Mouse (Mus musculus) erythroblast, embryonic 14.5 days (primary cell): ENCODE data around the gene Snap91. TPM values are rescaled to one million over a fixed set of nuclear protein-coding genes. Genes with fewer than 3 reads are reported as not detected.

Experiments
- H3K27me3 ChIP-seq: 2 replicates; pipeline ENCODE4 v1.6.1; 2012; ENCODE audit warnings: inconsistent platforms; ENCODE audit not compliant: control insufficient read depth
- H3K36me3 ChIP-seq: 2 replicates; pipeline ENCODE4 v1.6.1; 2012; ENCODE audit warnings: mild to moderate bottlenecking, inconsistent platforms; ENCODE audit not compliant: control insufficient read depth
- H3K4me1 ChIP-seq: 2 replicates; pipeline ENCODE4 v1.6.1; 2012; ENCODE audit warnings: inconsistent platforms; ENCODE audit not compliant: control insufficient read depth
- H3K4me3 ChIP-seq: replicated peaks from 2 replicates; pipeline ENCODE3; 2012; ENCODE audit warnings: moderate library complexity, mild to moderate bottlenecking, inconsistent platforms
- H3K9me3 ChIP-seq: 2 replicates; pipeline ENCODE4 v1.6.1; 2012; ENCODE audit warnings: low read length, inconsistent platforms, mixed read lengths; ENCODE audit not compliant: control insufficient read depth
- GATA1 ChIP-seq: IDR thresholded peaks from 2 replicates; pipeline ENCODE4 v1.6.1; 2012; ENCODE audit warnings: low read length, inconsistent platforms, mixed read lengths
- TAL1 ChIP-seq: IDR thresholded peaks from 3 replicates; pipeline ENCODE4 v1.6.1; 2012; ENCODE audit warnings: low read length, inconsistent platforms, mixed read lengths
- polyA plus RNA-seq: library from polyadenylated mRNA; stranded (reverse); fragments of >175 nt; gene quantifications from 2 replicates; pipeline ENCODE4 v1.2.3, GENCODE M21; 2012

Gene Snap91
- polyA plus RNA-seq, 1 experiment, result 0.01 TPM

DNA sequence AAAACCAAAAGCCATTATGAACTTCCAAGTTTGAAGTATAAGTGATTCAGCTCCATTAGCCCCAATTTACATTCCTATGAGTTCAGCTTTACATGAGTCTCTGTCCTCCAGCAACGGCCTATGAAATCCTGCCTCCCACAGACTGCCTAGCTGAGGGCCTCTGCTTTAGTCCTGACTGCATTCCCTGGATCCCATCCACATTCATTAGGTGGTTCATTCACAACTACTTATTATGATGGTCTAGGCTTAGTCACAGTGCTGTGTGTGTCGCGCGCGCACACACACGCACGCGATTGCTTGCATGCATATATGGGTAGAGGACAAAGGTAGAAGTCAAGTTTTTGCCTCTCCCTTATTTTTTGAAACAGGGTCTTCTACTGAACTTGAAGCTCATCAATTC lies 141.7 kb downstream of the Snap91 start:
- no peaks in the 10 kb centered on the region; the same call in 1 of the 2 replicates for H3K27me3 ChIP-seq
- no peaks in the 10 kb centered on the region for H3K36me3 ChIP-seq
- TF ChIP-seq TAL1, result no peak
- no peak for TF ChIP-seq GATA1
- no peaks in the 10 kb centered on the region for H3K9me3 ChIP-seq
- no peak overlapping the region for H3K4me3 ChIP-seq
- H3K4me1 ChIP-seq, result no peaks in the 10 kb centered on the region

DNA sequence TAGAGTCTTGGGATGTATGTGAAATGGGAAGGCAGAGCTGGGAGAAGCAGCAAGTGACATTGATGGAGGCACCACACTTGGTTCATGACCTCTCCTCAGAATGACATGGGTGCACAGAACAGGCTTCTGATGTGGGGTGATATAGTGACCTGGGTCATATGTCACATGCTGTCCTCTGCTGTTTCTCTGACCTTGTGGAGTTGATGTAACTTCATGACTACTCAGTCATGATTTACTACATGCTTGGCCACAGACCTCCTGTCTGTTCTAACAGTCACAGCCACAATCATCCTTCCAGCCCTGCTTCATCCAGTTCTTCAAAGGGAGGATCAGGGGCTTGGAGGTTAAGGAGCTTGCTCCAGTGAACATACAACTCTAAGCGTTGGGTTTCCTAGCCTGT lies 142.4 kb downstream of the Snap91 start:
- H3K9me3 ChIP-seq, result no peaks in the 10 kb centered on the region
- TF ChIP-seq TAL1 (no peak), GATA1 (no peak)
- no peaks in the 10 kb centered on the region for H3K36me3 ChIP-seq
- no peaks in the 10 kb centered on the region for H3K4me1 ChIP-seq
- no peaks in the 10 kb centered on the region for H3K27me3 ChIP-seq
- H3K4me3 ChIP-seq, result no peak overlapping the region

DNA sequence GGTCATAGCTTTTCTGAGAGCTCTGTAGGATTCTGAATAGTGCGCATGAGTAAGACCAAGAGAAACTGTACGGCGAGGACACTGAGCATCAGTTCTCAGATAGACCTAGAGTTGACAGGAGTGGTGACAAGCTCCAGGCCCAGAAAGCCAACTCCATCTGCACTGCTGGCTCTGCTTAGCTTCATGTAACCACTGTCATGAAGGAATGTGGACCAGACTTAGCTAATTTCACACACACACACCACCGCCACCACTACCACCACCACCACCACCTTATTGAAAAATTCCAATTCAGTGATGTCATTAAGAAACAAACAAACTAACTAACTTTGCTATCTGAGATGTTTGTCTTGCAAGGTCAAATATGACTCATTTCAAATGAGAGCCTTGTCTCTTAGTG lies 143.5 kb downstream of the Snap91 start:
- H3K9me3 ChIP-seq, result no peaks in the 10 kb centered on the region
- no peak overlapping the region for H3K4me3 ChIP-seq
- no peaks in the 10 kb centered on the region for H3K36me3 ChIP-seq
- no peaks in the 10 kb centered on the region for H3K27me3 ChIP-seq
- H3K4me1 ChIP-seq, result no peaks in the 10 kb centered on the region
- no peak for TF ChIP-seq GATA1
- TF ChIP-seq TAL1, result no peak

DNA sequence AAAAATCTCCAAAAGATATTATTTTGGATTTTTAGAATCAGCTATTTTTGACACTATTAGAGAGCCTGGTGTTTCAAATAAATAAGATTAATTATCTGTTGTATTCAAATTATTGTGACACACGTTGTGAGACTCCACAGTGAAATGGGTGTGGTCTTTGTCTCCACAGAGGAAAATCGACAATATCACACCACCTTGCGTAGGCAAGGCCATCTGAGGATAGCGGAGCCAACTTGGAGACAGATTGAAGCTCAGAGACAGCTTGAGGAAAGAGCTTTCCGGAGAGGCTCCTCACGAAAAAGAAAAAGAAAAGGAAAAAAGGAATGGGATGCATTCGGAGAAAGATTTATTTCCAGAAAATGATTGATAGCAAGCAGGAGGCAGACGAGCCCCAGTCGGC lies 145.7 kb downstream of the Snap91 start:
- TF ChIP-seq GATA1 (no peak), TAL1 (no peak)
- Histone ChIP-seq H3K4me3 (no peak overlapping the region), H3K36me3 (no peaks in the 10 kb centered on the region), H3K27me3 (no peaks in the 10 kb centered on the region), H3K9me3 (no peaks in the 10 kb centered on the region), H3K4me1 (no peaks in the 10 kb centered on the region)

DNA sequence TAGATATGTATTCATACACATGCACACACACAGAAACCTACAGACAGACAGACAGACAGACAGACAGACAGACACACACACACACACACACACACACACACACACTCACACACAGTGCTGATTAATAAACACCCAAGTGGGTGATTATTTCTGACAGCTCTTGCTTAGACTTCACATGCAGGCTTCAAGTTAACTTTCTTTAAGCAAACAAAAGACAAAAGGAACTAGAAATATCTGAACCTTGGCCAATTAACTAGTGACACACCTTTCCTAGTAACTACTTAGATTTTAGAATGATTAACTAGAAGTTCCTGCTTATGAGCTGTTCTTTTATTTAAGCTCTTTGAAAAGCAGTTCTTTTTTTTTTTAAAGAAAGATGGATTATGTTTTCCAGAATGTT lies 146.1 kb downstream of the Snap91 start:
- Histone ChIP-seq H3K4me1 (no peaks in the 10 kb centered on the region), H3K27me3 (no peaks in the 10 kb centered on the region), H3K9me3 (no peaks in the 10 kb centered on the region), H3K4me3 (no peak overlapping the region), H3K36me3 (no peaks in the 10 kb centered on the region)
- TF ChIP-seq TAL1, result no peak
- no peak for TF ChIP-seq GATA1

DNA sequence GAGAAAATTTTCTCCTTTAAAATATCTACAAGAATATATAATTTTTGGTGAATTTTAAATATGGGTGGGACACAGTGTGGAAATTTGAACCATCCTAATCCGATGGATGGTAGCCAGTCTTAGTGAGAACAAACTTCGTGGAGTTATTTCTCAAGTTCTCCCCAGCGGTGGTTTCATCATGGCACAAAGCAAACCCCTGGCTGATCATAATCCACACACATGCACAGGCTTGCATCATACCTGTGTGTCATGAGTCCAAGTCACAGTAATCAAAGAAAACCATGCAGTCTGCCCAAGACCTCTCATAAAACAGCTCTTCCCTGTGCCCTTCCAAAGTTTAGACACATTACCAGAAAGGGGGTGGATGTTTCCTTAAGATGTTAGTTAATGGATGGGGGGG lies 150.6 kb downstream of the Snap91 start:
- no peak for TF ChIP-seq GATA1
- TF ChIP-seq TAL1, result no peak
- no peaks in the 10 kb centered on the region; the same call in 1 of the 2 replicates for H3K4me1 ChIP-seq
- no peaks in the 10 kb centered on the region for H3K36me3 ChIP-seq
- no peak overlapping the region for H3K4me3 ChIP-seq
- no peaks in the 10 kb centered on the region for H3K9me3 ChIP-seq
- H3K27me3 ChIP-seq, result no peaks in the 10 kb centered on the region

DNA sequence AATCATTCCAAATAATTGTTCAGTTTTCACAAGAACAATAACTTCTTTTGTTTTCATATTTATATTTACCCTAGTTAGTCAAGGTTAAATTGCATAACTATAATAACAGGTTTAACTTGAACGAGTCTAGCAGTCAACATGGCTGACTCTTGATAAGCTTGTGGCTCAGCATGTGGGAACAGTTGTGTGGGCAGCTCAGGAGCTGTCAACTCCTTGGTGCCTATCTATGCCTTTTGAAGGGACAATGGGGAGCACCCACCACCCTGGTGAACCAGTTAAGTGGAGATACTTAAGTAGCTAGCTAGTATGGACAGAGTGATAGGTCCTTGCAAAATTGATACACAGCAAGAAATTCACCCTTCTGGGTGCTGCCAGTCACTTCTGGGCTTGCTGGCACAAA lies 151.4 kb downstream of the Snap91 start:
- H3K36me3 ChIP-seq, result no peaks in the 10 kb centered on the region
- H3K4me1 ChIP-seq, result no peaks in the 10 kb centered on the region; the same call in 1 of the 2 replicates
- H3K27me3 ChIP-seq, result no peaks in the 10 kb centered on the region
- H3K4me3 ChIP-seq, result no peak overlapping the region
- no peak for TF ChIP-seq TAL1
- TF ChIP-seq GATA1, result no peak
- H3K9me3 ChIP-seq, result no peaks in the 10 kb centered on the region

DNA sequence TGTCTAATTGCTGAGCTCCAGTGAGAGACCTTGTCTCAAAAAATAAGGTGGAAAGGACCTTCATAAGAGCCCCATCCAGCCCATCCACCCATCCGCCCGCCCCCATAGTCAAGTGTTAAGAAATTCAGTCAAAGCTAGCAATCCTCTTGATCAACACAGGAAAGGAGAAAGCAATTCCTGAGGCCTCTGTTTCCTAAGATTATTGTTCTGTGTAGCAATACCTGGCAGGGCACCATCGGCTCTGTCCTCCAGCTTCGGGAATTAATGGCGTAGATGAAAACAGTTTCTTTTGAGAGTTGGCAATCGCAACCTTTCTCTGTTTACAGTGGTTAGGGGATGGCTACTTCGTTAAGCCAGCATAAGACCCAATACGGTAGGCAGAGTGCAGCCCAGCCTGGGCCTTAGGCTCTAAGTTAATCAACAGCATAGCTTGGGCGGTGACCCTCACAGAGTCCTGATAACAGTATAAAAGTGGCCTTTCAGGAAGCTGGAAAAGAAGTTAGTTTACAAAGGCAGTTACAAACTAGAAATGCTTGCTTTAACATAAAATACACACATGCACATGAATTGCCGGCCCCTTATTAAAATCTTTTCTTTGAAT lies 152.1 kb downstream of the Snap91 start:
- no peaks in the 10 kb centered on the region; the same call in 1 of the 2 replicates for H3K4me1 ChIP-seq
- no peaks in the 10 kb centered on the region for H3K9me3 ChIP-seq
- TF ChIP-seq GATA1, result no peak
- TF ChIP-seq TAL1, result no peak
- no peaks in the 10 kb centered on the region for H3K36me3 ChIP-seq
- no peaks in the 10 kb centered on the region for H3K27me3 ChIP-seq
- H3K4me3 ChIP-seq, result no peak overlapping the region

DNA sequence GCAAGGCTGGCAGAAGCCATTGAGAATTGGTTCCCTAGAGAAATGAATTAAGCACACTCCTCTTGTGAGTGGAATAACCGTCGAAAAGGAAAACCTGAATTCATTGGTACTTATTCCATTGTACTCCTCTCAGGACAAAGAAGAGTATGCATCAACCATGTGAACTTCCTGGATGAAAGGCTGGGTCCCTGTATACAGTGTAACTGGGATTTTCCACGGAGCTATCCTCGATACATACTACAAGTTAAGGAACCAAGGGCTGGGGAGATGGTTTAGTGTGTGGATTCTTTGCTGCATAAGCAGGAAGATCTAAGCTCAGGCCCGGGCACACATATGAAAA lies 154.1 kb downstream of the Snap91 start:
- Histone ChIP-seq H3K27me3 (no peaks in the 10 kb centered on the region), H3K4me3 (no peak overlapping the region), H3K9me3 (no peaks in the 10 kb centered on the region), H3K36me3 (no peaks in the 10 kb centered on the region), H3K4me1 (no peaks in the 10 kb centered on the region; the same call in 1 of the 2 replicates)
- TF ChIP-seq GATA1 (no peak), TAL1 (no peak)
